Mouse (Mus musculus) right cerebral cortex, postnatal 25 days (tissue): ENCODE measurements at regions not wholly inside any gene's neighbourhood (a gene's known extent, or its start where the extent isn't known, plus 50 kb on each side); places are given as distances from the start of the nearest gene placed in this dataset.

ENCODE experiments used
- DNase-seq: peaks from one replicate; pipeline ENCODE4 v3.0.0; 2022

- no peak for DNase-seq
Measured at GRCm38 (mm10) chr16:30737524-30737923, 138.0 kb downstream of the Fam43a start.

- DNase-seq = no peak
Measured at GRCm38 (mm10) chr16:30739651-30740050, 140.1 kb downstream of the Fam43a start.

- no peak for DNase-seq
Measured at GRCm38 (mm10) chr16:30741192-30741591, 141.7 kb downstream of the Fam43a start.

GRCm38 (mm10) chr16:30742474-30742873 lies 143.0 kb downstream of the Fam43a start:
- DNase-seq = no peak

GRCm38 (mm10) chr16:30743566-30743965 lies 144.0 kb downstream of the Fam43a start:
- DNase-seq = no peak

GRCm38 (mm10) chr16:30744237-30744636 lies 144.7 kb downstream of the Fam43a start:
- no peak for DNase-seq

- peak; percentile 30 for DNase-seq
Measured at GRCm38 (mm10) chr16:30745598-30746181, 146.2 kb downstream of the Fam43a start.

GRCm38 (mm10) chr16:30746211-30746610 lies 146.7 kb downstream of the Fam43a start:
- DNase-seq = no peak

GRCm38 (mm10) chr16:30749841-30750240 lies 150.3 kb downstream of the Fam43a start:
- DNase-seq = no peak

- no peak for DNase-seq
Measured at GRCm38 (mm10) chr16:30755771-30756170, 156.2 kb downstream of the Fam43a start.

GRCm38 (mm10) chr16:30756678-30757077 lies 157.2 kb downstream of the Fam43a start:
- DNase-seq = no peak

- no peak for DNase-seq
Measured at GRCm38 (mm10) chr16:30757556-30757955, 158.0 kb downstream of the Fam43a start.

GRCm38 (mm10) chr16:30758041-30758440 lies 158.5 kb downstream of the Fam43a start:
- DNase-seq = no peak

- DNase-seq = no peak
Measured at GRCm38 (mm10) chr16:30759503-30759902, 160.0 kb downstream of the Fam43a start.

- no peak for DNase-seq
Measured at GRCm38 (mm10) chr16:30761201-30761710, 161.7 kb downstream of the Fam43a start.

- DNase-seq = no peak
Measured at GRCm38 (mm10) chr16:30762898-30763595, 163.5 kb downstream of the Fam43a start.

GRCm38 (mm10) chr16:30765591-30765990 lies 166.1 kb downstream of the Fam43a start:
- DNase-seq = no peak

GRCm38 (mm10) chr16:30769007-30769442 lies 169.5 kb downstream of the Fam43a start:
- DNase-seq = no peak

GRCm38 (mm10) chr16:30769467-30769866 lies 169.9 kb downstream of the Fam43a start:
- no peak for DNase-seq

GRCm38 (mm10) chr16:30772802-30773201 lies 173.3 kb downstream of the Fam43a start:
- no peak for DNase-seq

- DNase-seq = no peak
Measured at GRCm38 (mm10) chr16:30774951-30775661, 175.6 kb downstream of the Fam43a start.

GRCm38 (mm10) chr16:30775740-30776700 lies 176.5 kb downstream of the Fam43a start:
- no peak for DNase-seq

- no peak for DNase-seq
Measured at GRCm38 (mm10) chr16:30777416-30777815, 177.9 kb downstream of the Fam43a start.
